Mouse (Mus musculus) liver, embryonic 11.5 days (tissue): ENCODE measurements around the gene Armh1. TPM values are rescaled to one million over a fixed set of nuclear protein-coding genes. Genes with fewer than 3 reads are reported as not detected.
A peak's percentile ranks its signal among the peaks of the same experiment; 100 is the strongest.

Experiments
- ATAC-seq: fragments of 200-750 bp; cut with Nextera tagmentation; replicated peaks from 2 replicates; pipeline ENCODE4 v1.8.0; 2017; ENCODE audit warnings: moderate number of reproducible peaks, mild to moderate bottlenecking, moderate TSS enrichment, moderate library complexity; ENCODE audit not compliant: low FRiP score
- DNase-seq: peaks from one replicate; pipeline ENCODE4 v3.0.0-alpha.2; 2017; ENCODE audit warnings: low spot score
- H3K27ac ChIP-seq: fragments of 300-500 bp; sonication (generic); 2 replicates; pipeline ENCODE4 v1.5.1; 2014; ENCODE audit warnings: mild to moderate bottlenecking, low read depth, low read length, control low read depth
- H3K27me3 ChIP-seq: fragments of 300-500 bp; sonication (generic); replicated peaks from 2 replicates; pipeline ENCODE4 v1.6.1; 2014; ENCODE audit warnings: low read length, mixed read lengths; ENCODE audit not compliant: control insufficient read depth, insufficient read depth
- H3K36me3 ChIP-seq: fragments of 300-500 bp; sonication (generic); 2 replicates; pipeline ENCODE4 v1.6.1; 2014; ENCODE audit warnings: mild to moderate bottlenecking, low read length, moderate library complexity, mixed read lengths; ENCODE audit not compliant: control insufficient read depth, insufficient read depth
- H3K4me1 ChIP-seq: fragments of 300-500 bp; sonication (generic); replicated peaks from 2 replicates; pipeline ENCODE4 v1.6.1; 2014; ENCODE audit warnings: low read length, mixed read lengths; ENCODE audit not compliant: control insufficient read depth, insufficient read depth
- H3K4me2 ChIP-seq: fragments of 300-500 bp; sonication (generic); 2 replicates; pipeline ENCODE4 v1.6.1; 2014; ENCODE audit warnings: mild to moderate bottlenecking, control low read depth, moderate library complexity
- H3K4me3 ChIP-seq: fragments of 300-500 bp; sonication (generic); 2 replicates; pipeline ENCODE4 v1.5.1; 2014; ENCODE audit warnings: low read depth, low read length, control low read depth
- H3K9ac ChIP-seq: fragments of 300-500 bp; sonication (generic); 2 replicates; pipeline ENCODE4 v1.6.1; 2014; ENCODE audit warnings: low read depth, low read length, control low read depth
- H3K9me3 ChIP-seq: fragments of 300-500 bp; sonication (generic); 2 replicates; pipeline ENCODE4 v1.6.1; 2016; ENCODE audit warnings: low read length, inconsistent platforms, mixed read lengths; ENCODE audit not compliant: control insufficient read depth
- WGBS: fragments of 180-500 bp; shearing (Covaris S2); extraction: QIAGEN DNeasy Blood & Tissue Kit; methylation state at CpG from one replicate; pipeline ENCODE4 v1.1.7; 2014; 5-methylcytosine and 5-hydroxymethylcytosine counted together
- polyA plus RNA-seq: library from polyadenylated mRNA; unstranded; fragments of >200 nt; fragmentation: Nextera tagmentation; extraction: Ambion mirVana; gene quantifications from 2 replicates; pipeline ENCODE4 v1.2.1, GENCODE M21; 2014

Gene Armh1
- polyA plus RNA-seq, 1 experiment from 2014 or later: not detected

DNA sequence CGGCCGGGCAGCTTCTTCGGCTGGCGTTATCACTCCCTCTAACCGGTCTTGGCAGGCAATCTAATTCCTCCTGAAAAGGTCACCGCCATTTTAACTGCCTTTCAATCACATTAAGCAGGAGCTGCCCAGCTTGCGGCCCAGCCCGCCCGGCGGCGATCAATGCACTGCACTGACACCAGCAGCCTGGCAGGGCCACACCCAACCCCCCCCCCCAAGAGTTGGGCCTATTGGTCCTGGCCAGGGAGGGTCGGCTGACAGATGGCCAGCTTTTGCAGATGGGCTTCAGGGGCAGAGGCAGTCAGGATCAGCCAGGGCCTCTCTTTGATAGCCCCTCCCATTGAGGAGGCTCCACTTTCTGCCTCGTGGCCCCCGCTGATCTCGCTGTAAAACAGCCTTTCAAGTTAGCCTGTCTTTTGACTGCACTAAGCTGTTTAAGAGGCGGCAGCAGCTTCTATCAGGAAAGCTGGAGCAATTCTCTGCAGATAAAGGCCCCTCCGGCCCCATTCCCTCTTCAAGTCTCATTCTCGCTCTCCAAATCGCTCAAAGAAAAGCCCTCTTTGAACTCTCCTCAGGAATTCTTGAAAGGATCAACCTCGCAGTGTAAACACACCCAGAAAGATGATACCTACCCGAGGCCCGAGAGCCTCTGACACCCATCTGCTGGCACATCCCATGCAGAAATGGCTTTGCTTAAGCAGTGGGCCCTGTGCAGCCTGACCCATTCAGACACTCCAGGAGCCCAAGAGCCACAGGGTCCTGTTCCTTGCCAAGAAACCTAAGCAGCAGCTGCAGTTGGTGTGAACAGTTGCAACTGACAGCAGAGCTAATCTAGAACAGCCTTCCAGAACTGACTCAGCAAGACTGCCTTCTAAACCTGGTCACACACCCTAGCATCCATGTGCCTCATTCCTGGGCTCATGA is 31.6 kb upstream of the Armh1 start:
- Histone ChIP-seq H3K9me3 (no peaks in the 10 kb centered on the region), H3K9ac (no peak overlapping the region), H3K27me3 (no peaks in the 10 kb centered on the region), H3K4me2 (no peak overlapping the region), H3K27ac (no peak overlapping the region), H3K4me1 (peaks cover 12% of the 10 kb centered on the region), H3K4me3 (no peak overlapping the region), H3K36me3 (peaks cover 40% of the 10 kb centered on the region)
- ATAC-seq (no peak), DNase-seq (no peak)
- 48% methylated on average over 22 of the region's 22 CpGs for whole genome bisulfite sequencing

DNA sequence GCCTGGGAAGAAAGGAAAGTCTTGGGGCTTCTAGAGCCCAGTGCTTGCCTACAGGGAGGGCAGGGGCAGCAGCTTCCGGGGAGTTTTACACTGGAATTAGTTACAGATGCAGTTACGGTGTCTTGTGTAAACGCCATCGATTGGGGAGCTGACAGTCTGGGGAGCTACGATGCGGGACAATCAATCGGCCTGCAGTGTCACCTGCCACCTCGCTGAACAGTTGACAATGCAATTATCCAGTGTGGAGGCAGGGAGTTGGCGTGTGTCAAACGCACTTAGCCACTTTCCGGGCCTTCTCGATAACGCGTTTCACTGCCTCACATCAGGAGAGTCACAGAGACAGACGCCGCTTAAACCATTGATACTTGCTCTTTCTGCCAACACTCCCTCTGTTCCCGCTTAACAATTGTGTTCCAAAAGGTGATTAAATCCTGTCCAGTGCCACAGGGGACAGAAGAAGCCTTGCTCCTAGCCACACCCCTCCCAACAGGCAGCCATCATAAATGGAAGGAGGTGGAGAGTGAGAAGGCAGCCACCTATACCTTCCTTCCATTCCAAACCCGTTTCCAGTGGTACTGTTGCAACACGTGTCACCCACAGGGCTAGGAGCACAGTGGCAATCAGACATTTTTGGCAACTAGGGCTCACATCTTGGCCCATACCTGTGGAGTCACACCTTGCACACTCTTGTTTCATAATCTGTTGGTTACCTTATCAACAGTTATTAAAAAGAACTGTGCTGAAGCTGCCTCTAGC is 29.3 kb upstream of the Armh1 start:
- no peaks in the 10 kb centered on the region for H3K9me3 ChIP-seq
- H3K4me1 ChIP-seq: peaks cover 3% of the 10 kb centered on the region
- no peak for ATAC-seq
- H3K27me3 ChIP-seq: no peaks in the 10 kb centered on the region
- WGBS: 82% methylated on average over 19 of the region's 19 CpGs
- H3K9ac ChIP-seq: no peak overlapping the region
- H3K4me2 ChIP-seq: no peak overlapping the region
- no peak for DNase-seq
- peak overlapping the region; percentile 6; the same call in 1 of the 2 replicates for H3K27ac ChIP-seq
- peaks cover 56% of the 10 kb centered on the region for H3K36me3 ChIP-seq
- H3K4me3 ChIP-seq: no peak overlapping the region

DNA sequence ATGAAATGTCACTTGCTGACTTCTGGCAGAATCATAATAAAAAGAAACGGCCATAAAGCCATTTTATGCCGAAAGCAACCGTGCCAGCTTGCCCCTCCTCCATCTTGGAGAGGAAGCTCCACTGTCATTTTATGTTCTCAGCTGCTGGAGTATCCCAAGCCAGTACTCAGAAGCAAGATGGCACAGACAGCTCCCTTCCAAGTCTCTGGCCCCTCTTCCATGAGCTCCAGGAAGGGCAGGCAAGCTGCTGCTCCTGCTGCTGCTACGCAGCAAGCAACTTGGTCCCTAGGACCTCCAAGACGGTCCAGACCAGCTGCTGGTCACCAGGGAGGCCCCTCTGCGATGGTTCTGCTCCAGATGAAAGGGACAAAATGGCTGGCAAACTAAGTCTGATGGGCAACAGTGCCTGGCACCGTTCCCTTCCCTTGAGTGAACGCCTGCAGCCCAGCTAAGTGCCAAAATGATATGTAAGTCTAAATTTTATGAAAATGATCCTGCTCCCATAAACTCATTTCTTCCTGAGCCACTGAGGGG is 28.5 kb upstream of the Armh1 start:
- H3K36me3 ChIP-seq: peaks cover 56% of the 10 kb centered on the region
- DNase-seq (no peak), ATAC-seq (no peak)
- H3K9me3 ChIP-seq: no peaks in the 10 kb centered on the region
- H3K4me2 ChIP-seq: no peak overlapping the region
- peaks cover 3% of the 10 kb centered on the region for H3K4me1 ChIP-seq
- no peak overlapping the region for H3K4me3 ChIP-seq
- H3K27me3 ChIP-seq: no peaks in the 10 kb centered on the region
- no peak overlapping the region for H3K9ac ChIP-seq
- 91% methylated on average over 8 of the region's 8 CpGs for WGBS
- no peak overlapping the region for H3K27ac ChIP-seq

DNA sequence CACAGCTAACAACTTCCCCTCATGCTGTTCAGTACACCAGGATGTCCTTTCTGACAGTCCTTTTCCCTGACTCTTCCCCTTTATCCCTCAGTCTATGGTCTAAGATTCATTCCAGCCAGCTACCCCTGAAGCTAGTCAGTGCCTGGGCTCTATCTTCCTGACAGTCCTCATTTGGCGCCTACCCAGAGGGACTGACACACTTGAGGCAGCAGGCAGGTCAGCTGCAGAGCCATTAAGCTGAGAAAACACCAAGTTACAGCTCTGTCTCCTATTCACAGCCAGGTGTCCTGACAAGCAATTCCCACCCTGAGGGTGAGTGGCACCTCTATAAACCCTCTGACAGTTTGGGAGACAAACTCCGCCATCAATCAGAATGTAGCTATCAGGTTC is 27.3 kb upstream of the Armh1 start:
- Histone ChIP-seq H3K9me3 (peaks cover 2% of the 10 kb centered on the region), H3K4me3 (no peak overlapping the region), H3K27me3 (no peaks in the 10 kb centered on the region), H3K27ac (no peak overlapping the region), H3K4me2 (no peak overlapping the region), H3K4me1 (peaks cover 3% of the 10 kb centered on the region), H3K9ac (no peak overlapping the region), H3K36me3 (peaks cover 57% of the 10 kb centered on the region)
- ATAC-seq (no peak), DNase-seq (no peak)
- 68% methylated on average over 2 of the region's 2 CpGs for WGBS

DNA sequence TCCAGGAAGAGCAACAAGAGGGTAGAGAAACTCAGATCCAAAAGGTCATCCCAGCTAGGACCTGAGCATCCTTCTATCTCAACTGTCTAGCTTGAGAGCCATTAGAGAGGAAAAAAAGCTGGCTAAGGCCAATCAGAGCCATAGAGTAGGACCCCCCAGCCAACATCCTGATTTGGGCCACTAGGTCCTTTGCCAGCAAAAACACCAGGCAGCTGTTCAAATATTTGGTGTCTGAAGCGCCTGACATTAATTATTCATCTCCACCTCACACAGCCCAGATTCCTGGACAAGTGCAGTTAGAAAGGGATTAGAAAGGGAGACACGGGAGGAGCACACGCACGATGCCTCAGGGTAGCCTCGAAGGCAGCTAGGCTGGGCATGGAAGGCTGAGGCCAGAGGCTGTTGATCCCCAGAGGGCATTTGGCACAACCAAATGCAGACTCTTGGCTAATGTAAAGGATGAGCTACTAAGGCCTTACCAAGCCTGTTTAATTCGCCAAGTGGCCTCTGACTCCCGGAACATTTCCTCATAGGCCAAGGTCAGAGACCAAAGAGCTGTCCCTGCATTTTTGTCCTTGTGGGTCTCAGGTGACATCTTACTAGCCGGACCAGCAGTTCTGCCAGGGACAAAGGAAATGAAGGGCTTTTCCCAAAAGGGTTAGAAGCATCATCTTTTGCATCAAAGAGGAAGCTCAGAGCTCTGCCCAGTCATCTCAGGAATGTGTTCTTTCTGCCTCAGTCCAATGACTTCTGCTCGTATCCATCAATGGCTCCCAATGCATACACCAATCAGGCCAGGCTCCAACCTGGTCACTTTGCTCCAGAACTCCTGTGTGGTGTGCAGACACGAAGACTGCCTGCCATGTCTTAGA is 26.7 kb upstream of the Armh1 start:
- H3K9me3 ChIP-seq: peaks cover 6% of the 10 kb centered on the region
- peaks cover under 1% of the 10 kb centered on the region for H3K4me1 ChIP-seq
- WGBS: 84% methylated on average over 10 of the region's 10 CpGs
- H3K27ac ChIP-seq: no peak overlapping the region
- H3K4me2 ChIP-seq: no peak overlapping the region
- H3K4me3 ChIP-seq: no peak overlapping the region
- peaks cover 62% of the 10 kb centered on the region for H3K36me3 ChIP-seq
- no peaks in the 10 kb centered on the region for H3K27me3 ChIP-seq
- no peak overlapping the region for H3K9ac ChIP-seq
- ATAC-seq: no peak
- no peak for DNase-seq

DNA sequence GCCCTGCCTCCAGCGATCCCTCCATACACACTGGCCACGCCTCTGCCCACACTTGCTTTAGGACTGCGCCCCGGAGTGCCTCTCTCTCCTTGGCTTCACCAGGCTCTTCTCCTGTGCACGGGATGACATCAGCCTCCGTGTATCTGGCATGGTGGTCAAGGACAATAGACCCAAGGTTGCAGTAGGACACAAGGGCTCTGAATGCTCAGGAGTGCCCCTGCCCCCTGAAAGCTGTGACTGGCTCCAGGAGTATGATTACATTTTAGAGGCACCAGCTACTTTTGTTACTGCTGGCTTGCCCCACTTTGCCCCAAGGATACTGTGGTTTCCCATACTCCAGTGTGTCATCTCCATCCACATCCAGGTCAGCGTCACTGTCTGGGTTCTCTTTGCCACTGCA is 25.8 kb upstream of the Armh1 start:
- no peak overlapping the region for H3K4me3 ChIP-seq
- no peak overlapping the region for H3K4me2 ChIP-seq
- H3K27me3 ChIP-seq: no peaks in the 10 kb centered on the region
- ATAC-seq: no peak
- peaks cover 6% of the 10 kb centered on the region for H3K9me3 ChIP-seq
- H3K4me1 ChIP-seq: no peaks in the 10 kb centered on the region; the same call in none of the 2 replicates
- no peak for DNase-seq
- H3K36me3 ChIP-seq: peaks cover 67% of the 10 kb centered on the region
- H3K9ac ChIP-seq: no peak overlapping the region
- WGBS: 95% methylated on average over 7 of the region's 7 CpGs
- no peak overlapping the region for H3K27ac ChIP-seq

DNA sequence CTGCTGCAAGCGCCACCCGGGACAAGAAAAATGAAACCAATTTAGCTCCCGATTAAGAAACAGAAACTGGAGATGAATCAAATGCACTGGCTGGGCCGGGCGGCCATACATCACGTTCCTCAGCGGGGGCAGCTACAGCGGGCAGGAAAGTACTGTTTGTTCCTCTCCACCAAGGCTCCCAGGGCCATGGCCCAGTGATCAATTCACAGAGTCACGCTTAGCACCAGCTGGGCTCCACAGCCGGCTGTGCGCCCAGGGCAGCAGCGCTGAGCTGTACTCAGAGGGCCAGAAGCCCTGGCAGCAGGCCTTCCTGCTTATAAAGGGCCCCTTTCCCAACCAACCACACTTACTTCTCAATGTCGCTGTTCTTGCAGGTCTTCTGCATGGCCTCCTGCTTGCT is 25.1 kb upstream of the Armh1 start:
- DNase-seq (no peak), ATAC-seq (no peak)
- no peak overlapping the region for H3K27ac ChIP-seq
- H3K9me3 ChIP-seq: peaks cover 6% of the 10 kb centered on the region
- H3K27me3 ChIP-seq: no peaks in the 10 kb centered on the region
- H3K36me3 ChIP-seq: peaks cover 72% of the 10 kb centered on the region
- WGBS: 88% methylated on average over 13 of the region's 13 CpGs
- no peak overlapping the region for H3K4me3 ChIP-seq
- H3K4me1 ChIP-seq: no peaks in the 10 kb centered on the region; the same call in none of the 2 replicates
- H3K4me2 ChIP-seq: no peak overlapping the region
- no peak overlapping the region for H3K9ac ChIP-seq

DNA sequence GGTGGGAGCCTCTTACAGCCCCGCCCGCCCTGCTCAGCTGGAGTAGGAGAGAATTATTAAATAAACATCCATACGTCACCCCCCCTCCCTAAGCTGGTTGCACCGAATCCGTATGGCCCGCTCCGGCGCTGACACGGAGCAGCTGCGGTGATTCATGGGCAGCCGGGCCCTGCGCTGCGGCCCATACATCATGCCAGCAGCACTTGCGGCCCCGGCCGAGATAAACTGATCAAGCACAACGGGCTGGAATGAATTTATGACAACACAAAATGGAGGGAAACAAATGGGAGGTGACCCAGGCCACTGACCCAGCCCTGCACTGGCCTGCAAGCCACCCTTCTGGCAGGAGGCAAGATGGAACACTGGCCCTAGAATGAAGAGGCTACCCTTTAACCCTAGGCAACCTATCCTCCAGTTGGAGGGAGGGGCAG is 24.4 kb upstream of the Armh1 start:
- Histone ChIP-seq H3K4me1 (no peaks in the 10 kb centered on the region; the same call in none of the 2 replicates), H3K9ac (no peak overlapping the region), H3K4me2 (no peak overlapping the region), H3K9me3 (peaks cover 6% of the 10 kb centered on the region), H3K27ac (no peak overlapping the region), H3K36me3 (peaks cover 70% of the 10 kb centered on the region), H3K27me3 (no peaks in the 10 kb centered on the region), H3K4me3 (no peak overlapping the region)
- ATAC-seq: 0 out of 2 replicates have a peak, but pooled peaks have one; percentile 27
- 75% methylated on average over 17 of the region's 17 CpGs for WGBS
- DNase-seq: no peak
